Mouse (Mus musculus) limb, embryonic 11.5 days (tissue): Measurements from ENCODE around the gene Shc2. TPM values are rescaled to one million over a fixed set of nuclear protein-coding genes. Genes with fewer than 3 reads are reported as not detected.

Experiments used
- ATAC-seq: fragments of 200-750 bp; cut with Nextera tagmentation; 2 replicates; pipeline ENCODE4 v1.8.0; 2017; ENCODE audit warnings: low read depth; ENCODE audit not compliant: insufficient number of reproducible peaks, low FRiP score, low TSS enrichment
- DNase-seq: peaks from one replicate; pipeline ENCODE4 v3.0.0-alpha.2; 2015; ENCODE audit warnings: low spot score
- H3K27ac ChIP-seq: fragments of 300-500 bp; sonication (generic); replicated peaks from 2 replicates; pipeline ENCODE4 v1.5.1; 2014; ENCODE audit warnings: low read depth, mild to moderate bottlenecking, low read length
- H3K27me3 ChIP-seq: fragments of 300-500 bp; sonication (generic); 2 replicates; pipeline ENCODE4 v1.6.1; 2014; ENCODE audit warnings: mild to moderate bottlenecking, low read length, mixed read lengths; ENCODE audit not compliant: control insufficient read depth, insufficient read depth
- H3K36me3 ChIP-seq: fragments of 300-500 bp; sonication (generic); 2 replicates; pipeline ENCODE4 v1.6.1; 2014; ENCODE audit warnings: mild to moderate bottlenecking, low read length, moderate library complexity, mixed read lengths; ENCODE audit not compliant: control insufficient read depth, insufficient read depth
- H3K4me1 ChIP-seq: fragments of 300-500 bp; sonication (generic); 2 replicates; pipeline ENCODE4 v1.6.1; 2014; ENCODE audit warnings: low read length, mixed read lengths; ENCODE audit not compliant: control insufficient read depth, insufficient read depth
- H3K4me2 ChIP-seq: fragments of 300-500 bp; sonication (generic); 2 replicates; pipeline ENCODE4 v1.6.1; 2014; ENCODE audit warnings: low read depth, mild to moderate bottlenecking, moderate library complexity; ENCODE audit not compliant: severe bottlenecking
- H3K4me3 ChIP-seq: fragments of 300-500 bp; sonication (generic); 2 replicates; pipeline ENCODE4 v1.5.1; 2014; ENCODE audit warnings: low read depth, low read length
- H3K9ac ChIP-seq: fragments of 300-500 bp; sonication (generic); 2 replicates; pipeline ENCODE4 v1.6.1; 2014; ENCODE audit warnings: mild to moderate bottlenecking, low read length
- H3K9me3 ChIP-seq: fragments of 300-500 bp; sonication (generic); 2 replicates; pipeline ENCODE4 v1.6.1; 2016; ENCODE audit warnings: low read length; ENCODE audit not compliant: control insufficient read depth
- WGBS: fragments of 180-500 bp; shearing (Covaris S2); extraction: QIAGEN DNeasy Blood & Tissue Kit; methylation state at CpG from one replicate; pipeline ENCODE4 v1.1.7; 2014; 5-methylcytosine and 5-hydroxymethylcytosine counted together
- polyA plus RNA-seq: library from polyadenylated mRNA; unstranded; fragments of >200 nt; fragmentation: Nextera tagmentation; extraction: Ambion mirVana; gene quantifications from 2 replicates; pipeline ENCODE4 v1.2.1, GENCODE M21; 2014

Gene Shc2
- polyA plus RNA-seq, 1 experiment from 2014 or later: 4.8 TPM

GRCm38 (mm10) chr10:79633006-79633777 lies 4.5 kb downstream of the Shc2 start:
- 85% methylated on average over 17 of the region's 17 CpGs for WGBS
- H3K9me3 ChIP-seq: no peaks in the 10 kb centered on the region
- H3K4me1 ChIP-seq: no peaks in the 10 kb centered on the region
- H3K9ac ChIP-seq: no peak overlapping the region
- peaks cover 4% of the 10 kb centered on the region for H3K27me3 ChIP-seq
- no peak overlapping the region for H3K27ac ChIP-seq
- H3K36me3 ChIP-seq: no peaks in the 10 kb centered on the region
- no peak overlapping the region for H3K4me3 ChIP-seq
- no peak overlapping the region for H3K4me2 ChIP-seq
- DNase-seq: no peak
- no peak for ATAC-seq

DNA sequence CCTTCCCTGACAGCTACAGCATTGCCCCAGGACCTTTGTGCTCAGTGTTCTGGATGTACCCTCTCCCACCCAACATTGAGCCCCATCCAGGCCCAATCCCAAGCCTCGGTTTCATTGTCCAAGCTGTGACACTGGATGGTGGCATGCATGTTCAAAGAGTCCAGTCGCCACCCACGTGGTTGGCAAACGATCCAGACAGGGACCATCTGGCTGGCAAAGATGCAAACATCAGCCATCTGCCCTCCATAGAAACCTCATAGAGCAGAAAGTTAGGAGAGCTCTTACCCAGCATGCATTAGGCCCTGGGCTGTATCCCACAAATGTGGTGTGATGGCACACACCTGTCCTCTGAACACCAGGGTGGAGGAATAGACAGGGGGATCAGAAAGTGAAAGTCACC lies 6.3 kb downstream of the Shc2 start:
- no peak for DNase-seq
- Histone ChIP-seq H3K27me3 (no peaks in the 10 kb centered on the region), H3K4me2 (no peak overlapping the region), H3K36me3 (no peaks in the 10 kb centered on the region), H3K9me3 (no peaks in the 10 kb centered on the region), H3K27ac (no peak overlapping the region), H3K4me1 (no peaks in the 10 kb centered on the region), H3K9ac (no peak overlapping the region), H3K4me3 (no peak overlapping the region)
- no peak for ATAC-seq
- 82% methylated on average over 4 of the region's 4 CpGs for WGBS

GRCm38 (mm10) chr10:79628377-79628776 lies 9.3 kb downstream of the Shc2 start:
- 90% methylated on average over 5 of the region's 5 CpGs for WGBS
- Histone ChIP-seq H3K27ac (no peak overlapping the region), H3K36me3 (no peaks in the 10 kb centered on the region), H3K27me3 (no peaks in the 10 kb centered on the region), H3K4me2 (no peak overlapping the region), H3K4me1 (no peaks in the 10 kb centered on the region), H3K4me3 (no peak overlapping the region), H3K9ac (no peak overlapping the region), H3K9me3 (no peaks in the 10 kb centered on the region)
- ATAC-seq (no peak), DNase-seq (no peak)

DNA sequence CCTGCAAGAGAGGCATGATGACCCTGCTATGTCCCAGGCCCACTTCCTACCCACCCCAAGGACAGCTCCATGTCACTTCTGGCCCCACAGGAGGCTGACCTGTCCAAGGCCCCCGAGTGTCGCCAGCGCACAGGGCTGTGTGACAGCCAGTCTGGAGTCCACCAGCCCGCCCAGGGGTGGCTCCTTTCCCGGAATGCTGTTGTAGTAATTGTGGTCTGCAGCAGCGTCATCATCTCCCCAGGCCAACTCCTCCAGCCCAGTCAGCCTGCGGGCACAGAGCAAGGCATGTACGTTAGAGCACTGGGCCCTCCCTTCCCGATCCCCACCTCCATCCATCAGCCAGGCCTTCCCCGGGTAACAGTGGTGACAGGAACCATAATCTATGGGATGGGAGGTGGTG lies 11.6 kb downstream of the Shc2 start:
- no peak overlapping the region for H3K4me3 ChIP-seq
- H3K36me3 ChIP-seq: no peaks in the 10 kb centered on the region
- ATAC-seq (no peak), DNase-seq (no peak)
- no peak overlapping the region for H3K27ac ChIP-seq
- H3K4me2 ChIP-seq: no peak overlapping the region
- H3K27me3 ChIP-seq: no peaks in the 10 kb centered on the region
- no peaks in the 10 kb centered on the region for H3K9me3 ChIP-seq
- H3K4me1 ChIP-seq: no peaks in the 10 kb centered on the region
- H3K9ac ChIP-seq: no peak overlapping the region
- 84% methylated on average over 10 of the region's 10 CpGs for WGBS

DNA sequence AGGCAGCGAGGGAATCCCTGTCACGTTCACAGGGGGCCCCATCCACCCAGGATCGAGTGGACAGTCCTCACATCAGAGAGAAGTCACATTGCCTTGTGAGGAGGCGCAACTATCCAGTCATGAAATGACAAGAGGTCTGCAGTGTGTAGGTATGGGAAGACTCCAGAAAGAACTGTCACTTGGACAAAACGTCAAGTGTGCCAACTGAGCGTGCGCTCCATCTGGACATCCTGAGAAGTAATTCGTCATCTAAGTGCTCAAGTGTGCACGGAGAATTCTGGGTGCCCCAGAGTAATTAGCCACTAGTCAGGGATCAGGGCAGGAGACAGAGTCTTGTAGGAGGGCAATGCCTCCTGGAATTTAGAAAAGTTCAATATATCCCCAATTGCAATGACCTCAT lies 12.3 kb downstream of the Shc2 start:
- no peak for DNase-seq
- H3K27me3 ChIP-seq: no peaks in the 10 kb centered on the region
- no peaks in the 10 kb centered on the region for H3K36me3 ChIP-seq
- H3K9ac ChIP-seq: no peak overlapping the region
- H3K4me3 ChIP-seq: no peak overlapping the region
- ATAC-seq: no peak
- no peaks in the 10 kb centered on the region for H3K4me1 ChIP-seq
- H3K4me2 ChIP-seq: no peak overlapping the region
- no peak overlapping the region for H3K27ac ChIP-seq
- WGBS: 80% methylated on average over 9 of the region's 9 CpGs
- no peaks in the 10 kb centered on the region for H3K9me3 ChIP-seq

DNA sequence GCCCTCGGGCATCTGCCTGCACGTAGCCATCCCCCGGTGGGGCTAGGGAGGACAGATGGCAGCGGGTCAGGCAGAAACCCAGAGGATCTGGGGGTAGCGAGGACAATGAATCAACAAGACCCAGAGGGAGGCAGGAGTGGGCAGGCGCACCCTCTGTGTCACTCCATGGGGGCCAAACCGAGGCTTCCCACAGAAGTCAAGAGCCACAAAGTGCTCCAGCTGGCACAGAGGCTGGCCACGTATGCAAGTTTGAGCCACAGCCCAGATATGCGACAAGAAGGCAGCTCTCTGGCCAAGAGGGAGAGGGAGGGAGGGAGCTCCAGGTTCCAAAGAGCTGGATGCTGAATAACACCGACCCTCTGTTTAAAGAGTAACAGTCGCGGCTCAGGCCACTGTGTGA lies 13.8 kb downstream of the Shc2 start:
- H3K4me3 ChIP-seq: no peak overlapping the region
- no peak for DNase-seq
- 77% methylated on average over 12 of the region's 12 CpGs for WGBS
- no peak for ATAC-seq
- no peaks in the 10 kb centered on the region for H3K9me3 ChIP-seq
- no peak overlapping the region for H3K9ac ChIP-seq
- H3K36me3 ChIP-seq: no peaks in the 10 kb centered on the region
- H3K4me1 ChIP-seq: no peaks in the 10 kb centered on the region
- H3K27me3 ChIP-seq: no peaks in the 10 kb centered on the region
- H3K4me2 ChIP-seq: no peak overlapping the region
- no peak overlapping the region for H3K27ac ChIP-seq

DNA sequence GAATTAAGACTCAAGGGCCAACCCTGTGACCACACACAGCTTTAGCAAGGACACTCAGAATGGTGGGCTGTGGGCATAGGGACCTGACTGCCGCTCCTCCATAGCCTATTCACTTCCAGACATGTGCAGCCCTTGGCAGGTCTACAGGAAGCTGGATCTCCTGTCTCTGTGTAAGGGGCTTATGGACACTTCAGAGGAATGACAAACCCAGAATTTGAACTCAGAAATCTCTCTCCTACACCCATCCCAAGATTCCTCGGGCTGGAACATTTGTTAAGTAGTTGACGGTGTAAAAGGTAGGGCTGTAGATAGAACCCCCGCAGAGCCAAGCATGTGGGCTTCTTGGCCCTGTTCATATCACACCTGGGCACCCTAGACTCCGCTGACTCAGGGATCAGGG lies 21.3 kb downstream of the Shc2 start:
- ATAC-seq (no peak), DNase-seq (no peak)
- Histone ChIP-seq H3K9ac (no peak overlapping the region), H3K4me1 (peaks cover 19% of the 10 kb centered on the region; the same call in 1 of the 2 replicates), H3K27ac (no peak overlapping the region), H3K4me3 (no peak overlapping the region), H3K4me2 (no peak overlapping the region), H3K27me3 (peaks cover 25% of the 10 kb centered on the region), H3K36me3 (no peaks in the 10 kb centered on the region), H3K9me3 (no peaks in the 10 kb centered on the region)
- WGBS: 88% methylated on average over 5 of the region's 5 CpGs

- WGBS: 13% methylated on average over 8 of the region's 8 CpGs
- Histone ChIP-seq H3K9me3 (no peaks in the 10 kb centered on the region), H3K9ac (no peak overlapping the region), H3K4me3 (no peak overlapping the region), H3K27ac (no peak overlapping the region), H3K36me3 (no peaks in the 10 kb centered on the region), H3K4me1 (peaks cover 19% of the 10 kb centered on the region; the same call in 1 of the 2 replicates), H3K4me2 (no peak overlapping the region), H3K27me3 (peaks cover 25% of the 10 kb centered on the region)
- DNase-seq: no peak
- no peak for ATAC-seq
Observed at GRCm38 (mm10) chr10:79615860-79616259, 21.9 kb downstream of the Shc2 start.

DNA sequence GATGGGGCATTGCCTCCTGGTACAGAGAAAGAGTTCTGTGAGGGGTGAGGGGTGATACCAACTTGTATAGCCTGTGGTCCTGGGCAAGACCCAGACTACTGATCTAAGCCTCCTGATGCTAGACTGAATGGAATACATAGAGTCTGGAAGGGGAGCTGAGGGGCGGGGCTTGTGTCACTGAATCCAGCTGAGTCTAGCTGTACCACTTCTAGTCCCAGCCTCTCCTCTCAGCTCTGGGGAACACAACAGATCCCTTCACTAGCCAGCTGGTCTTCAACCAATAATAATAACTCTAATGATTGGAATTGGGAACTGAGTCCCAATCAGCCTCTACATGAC lies 23.4 kb downstream of the Shc2 start:
- H3K9ac ChIP-seq: no peak overlapping the region
- ATAC-seq (peak; percentile 38), DNase-seq (no peak)
- no peaks in the 10 kb centered on the region for H3K36me3 ChIP-seq
- peaks cover 19% of the 10 kb centered on the region; the same call in 1 of the 2 replicates for H3K4me1 ChIP-seq
- peak overlapping the region; percentile 93 for H3K4me2 ChIP-seq
- 77% methylated on average over 1 of the region's 1 CpGs for WGBS
- no peak overlapping the region for H3K27ac ChIP-seq
- H3K4me3 ChIP-seq: peak overlapping the region; percentile 54
- H3K9me3 ChIP-seq: no peaks in the 10 kb centered on the region
- peaks cover 25% of the 10 kb centered on the region for H3K27me3 ChIP-seq
